Mouse (Mus musculus): ENCODE measurements at regions not wholly inside any gene's neighbourhood (a gene's known extent, or its start where the extent isn't known, plus 50 kb on each side); places are given as distances from the start of the nearest gene placed in this dataset.

GRCm38 (mm10) chr8:66785996-66786395, 74.0 kb upstream of the Naf1 start:
- Histone ChIP-seq H3K27me3 (ENCODE audit: control insufficient read depth, insufficient read depth, low read length, poor library complexity, severe bottlenecking) (no peaks in the 10 kb centered on the region), H3K4me1 (ENCODE audit: control insufficient read depth, insufficient read depth, low read length) (no peaks in the 10 kb centered on the region), H3K9me3 (replicated peaks; ENCODE audit: control insufficient read depth, insufficient read depth, low read length, poor library complexity, severe bottlenecking) (no peaks in the 10 kb centered on the region), H3K27ac (ENCODE audit: insufficient read depth, low read length) (no peak overlapping the region), H3K4me3 (ENCODE audit: low read depth, low read length) (no peak overlapping the region), H3K36me3 (ENCODE audit: control insufficient read depth, insufficient read depth, low read length, poor library complexity, severe bottlenecking) (no peaks in the 10 kb centered on the region), H3K9ac (ENCODE audit: low read depth, poor library complexity, severe bottlenecking) (no peak overlapping the region)
- TF ChIP-seq POLR2A (IDR thresholded peaks at IDR 0.05; ENCODE audit: insufficient read depth, low read length) (no peak), CTCF (IDR thresholded peaks at IDR 0.05; ENCODE audit: low read depth, low read length) (no peak), EP300 (IDR thresholded peaks at IDR 0.05; ENCODE audit: insufficient read depth, low read depth, low read length) (no peak)

Measured in ES-Bruce4 (cell line).